ENCODE assay signal across 8 mouse cellular contexts in the genomic region with DNA sequence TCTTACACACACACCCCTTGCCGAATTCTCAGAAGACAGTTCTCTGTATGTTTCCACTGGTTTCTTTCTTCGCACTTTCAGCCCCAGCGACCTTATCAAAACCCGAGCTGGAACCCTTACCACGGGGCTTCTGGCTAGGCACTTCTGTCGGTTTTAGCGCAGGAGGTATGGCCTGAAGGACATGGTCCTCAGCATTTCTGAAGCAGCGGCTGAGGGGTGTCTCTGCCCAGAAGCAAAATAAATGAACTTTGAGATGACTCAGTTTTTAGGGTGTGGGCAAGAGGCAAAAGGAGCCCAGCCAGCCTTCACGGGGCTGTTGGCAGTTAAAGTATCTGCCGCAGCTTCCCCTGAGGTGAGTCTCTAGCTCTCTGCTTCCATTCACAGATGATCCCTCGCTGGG.
DNase-seq lines count a peak whose midpoint lies in the region; ATAC-seq and TF ChIP-seq lines count a peak whose summit lies in the region.

No protein-coding gene starts in this region.

- no peak for ATAC-seq in lung, embryonic 16.5 days (ENCODE audit: low read depth)
- ATAC-seq in forebrain, embryonic 14.5 days = no peak
- no peak for ATAC-seq in limb, embryonic 14.5 days (ENCODE audit: low FRiP score, low read depth)

- intact Hi-C loops in gastrocnemius, postnatal 36 days (cut with DNase I) = no loop called here

- no peak for DNase-seq in lung, postnatal 10 days
- DNase-seq in forebrain, embryonic 14.5 days (ENCODE audit: low spot score) = no peak
- no peak for DNase-seq in limb, embryonic 14.5 days (ENCODE audit: low spot score)
- DNase-seq in gastrocnemius, postnatal 36 days = no peak
- no peak for DNase-seq in urinary bladder, postnatal 10 days (ENCODE audit: low spot score)
- no peak for DNase-seq in right cerebral cortex, postnatal 4 days

- 11% methylated on average over 11 of the region's 11 CpGs for WGBS in lung, embryonic 16.5 days
- 33% methylated on average over 11 of the region's 11 CpGs for WGBS in forebrain, embryonic 14.5 days
- 24% methylated on average over 11 of the region's 11 CpGs for WGBS in limb, embryonic 14.5 days
- 26% methylated on average over 11 of the region's 11 CpGs for WGBS in olfactory bulb, adult 2 months

- H3K4me2 ChIP-seq in lung, embryonic 16.5 days (ENCODE audit: low read depth, low read length) = peak overlapping the region; percentile 67
- H3K4me2 ChIP-seq in forebrain, embryonic 14.5 days (ENCODE audit: low read length) = peak overlapping the region; percentile 76
- peak overlapping the region; percentile 88; the same call in 1 of the 2 replicates for H3K4me2 ChIP-seq in limb, embryonic 14.5 days (replicated peaks; ENCODE audit: low read depth, low read length, severe bottlenecking)

- no peaks in the 10 kb centered on the region for H3K9me3 ChIP-seq in lung, embryonic 16.5 days (ENCODE audit: control insufficient read depth, low read length)
- H3K9me3 ChIP-seq in forebrain, embryonic 14.5 days (replicated peaks; ENCODE audit: control insufficient read depth, low read length) = no peaks in the 10 kb centered on the region
- H3K9me3 ChIP-seq in limb, embryonic 14.5 days (ENCODE audit: control insufficient read depth, low read length) = no peaks in the 10 kb centered on the region

- H3K4me3 ChIP-seq in lung, embryonic 16.5 days (ENCODE audit: low read length) = peak overlapping the region; percentile 51
- H3K4me3 ChIP-seq in forebrain, embryonic 14.5 days (ENCODE audit: low read depth, low read length) = no peak overlapping the region
- peak overlapping the region; percentile 46 for H3K4me3 ChIP-seq in limb, embryonic 14.5 days (replicated peaks; ENCODE audit: low read length)
- H3K4me3 ChIP-seq in olfactory bulb, adult 2 months (ENCODE audit: insufficient read depth, low read depth, low read length) = peak overlapping the region; percentile 25; the same call in 1 of the 2 replicates

- H3K36me3 ChIP-seq in lung, embryonic 16.5 days (ENCODE audit: control insufficient read depth, insufficient read depth, low read length) = no peaks in the 10 kb centered on the region
- no peaks in the 10 kb centered on the region for H3K36me3 ChIP-seq in forebrain, embryonic 14.5 days (ENCODE audit: control insufficient read depth, insufficient read depth, low read length)
- no peaks in the 10 kb centered on the region for H3K36me3 ChIP-seq in limb, embryonic 14.5 days (ENCODE audit: control insufficient read depth, insufficient read depth, low read length)

- H3K27ac ChIP-seq in lung, embryonic 16.5 days (ENCODE audit: low read length) = no peak overlapping the region; the same call in 1 of the 2 replicates
- H3K27ac ChIP-seq in forebrain, embryonic 14.5 days (ENCODE audit: low read depth, low read length) = no peak overlapping the region
- no peak overlapping the region for H3K27ac ChIP-seq in limb, embryonic 14.5 days (replicated peaks; ENCODE audit: low read depth, low read length)
- no peak overlapping the region for H3K27ac ChIP-seq in olfactory bulb, adult 2 months (ENCODE audit: insufficient read depth, low read depth, low read length)

- H3K4me1 ChIP-seq in lung, embryonic 16.5 days (replicated peaks; ENCODE audit: control insufficient read depth, insufficient read depth, low read length) = peaks cover 10% of the 10 kb centered on the region
- 0 out of 2 replicates have a peak, but pooled peaks cover 6% of the 10 kb centered on the region for H3K4me1 ChIP-seq in forebrain, embryonic 14.5 days (ENCODE audit: control insufficient read depth, insufficient read depth, low read length)
- H3K4me1 ChIP-seq in limb, embryonic 14.5 days (ENCODE audit: control insufficient read depth, insufficient read depth, low read length) = peaks cover 6% of the 10 kb centered on the region; the same call in 1 of the 2 replicates
- H3K4me1 ChIP-seq in olfactory bulb, adult 2 months (ENCODE audit: control insufficient read depth, insufficient read depth, low read length) = peaks cover 13% of the 10 kb centered on the region

- no peak for TF ChIP-seq POLR2A in limb, embryonic 14.5 days (IDR thresholded peaks at IDR 0.05; ENCODE audit: borderline replicate concordance, extremely low read depth, insufficient read depth, insufficient read length)
- no peak for TF ChIP-seq POLR2A in olfactory bulb, adult 2 months (IDR thresholded peaks at IDR 0.05; ENCODE audit: insufficient read depth, low read depth, low read length)

- TF ChIP-seq CTCF in olfactory bulb, adult 2 months (IDR thresholded peaks at IDR 0.05; ENCODE audit: insufficient read depth, low read depth, low read length) = no peak

- peaks cover 12% of the 10 kb centered on the region for H3K27me3 ChIP-seq in lung, embryonic 16.5 days (ENCODE audit: control insufficient read depth, insufficient read depth, low read depth, low read length)
- H3K27me3 ChIP-seq in forebrain, embryonic 14.5 days (replicated peaks; ENCODE audit: control insufficient read depth, insufficient read depth, low read length) = 0 out of 2 replicates have a peak, but pooled peaks cover 4% of the 10 kb centered on the region
- peaks cover 27% of the 10 kb centered on the region for H3K27me3 ChIP-seq in limb, embryonic 14.5 days (ENCODE audit: control insufficient read depth, insufficient read depth, low read length)

- H3K9ac ChIP-seq in lung, embryonic 16.5 days (ENCODE audit: low read length) = peak overlapping the region; percentile 41
- H3K9ac ChIP-seq in forebrain, embryonic 14.5 days (ENCODE audit: low read length) = no peak overlapping the region
- H3K9ac ChIP-seq in limb, embryonic 14.5 days (ENCODE audit: low read depth, low read length, severe bottlenecking) = no peak overlapping the region
